Mouse (Mus musculus): ENCODE measurements around the gene Fam50a. TPM values are rescaled to one million over a fixed set of nuclear protein-coding genes. Genes with fewer than 3 reads are reported as not detected.
"Not testable (repeated sequence)": the region's sequence is repeated elsewhere in the genome, so short reads cannot be mapped to it uniquely, and the experiment has no call there.

The Fam50a gene
- polyA plus RNA-seq, 1 experiment from 2014 or later = 58.1 TPM

DNA sequence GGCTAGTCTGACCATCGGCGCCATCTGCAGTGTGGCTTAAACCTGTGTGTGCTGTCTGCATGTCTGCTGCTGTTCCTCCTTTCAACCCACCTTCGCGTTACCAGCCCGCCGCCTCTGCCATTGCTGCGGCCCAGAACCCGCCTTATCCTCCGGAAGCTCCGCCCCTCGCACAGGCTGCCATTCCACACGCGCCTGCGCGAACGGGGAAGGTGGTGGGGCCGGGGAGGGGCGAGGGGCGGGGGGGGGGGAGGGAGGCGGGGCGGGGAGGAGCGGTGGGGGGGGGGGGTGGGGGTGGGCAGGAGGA lies 40.6 kb downstream of the Fam50a start, which contains the start of gene Lage3:
Gene Lage3 (minus strand): TSS at position 152 of the 304 bp plus-strand sequence.
- Histone ChIP-seq H3K9me3 (no peaks in the 10 kb centered on the region), H3K27ac (peak within 1 kb of the TSS; percentile 26; the same call in 1 of the 2 replicates), H3K36me3 (no peaks in the 10 kb centered on the region), H3K4me1 (no peaks in the 10 kb centered on the region), H3K9ac (peak within 1 kb of the TSS; percentile 25; the same call in 1 of the 2 replicates), H3K4me2 (peak within 1 kb of the TSS; percentile 56), H3K27me3 (replicated peaks) (no peaks in the 10 kb centered on the region), H3K4me3 (replicated peaks) (peak within 1 kb of the TSS; percentile 45)
- 9% methylated on average over 13 of the region's 22 CpGs for WGBS
- peak; percentile 82 for ATAC-seq (ENCODE audit: insufficient read depth, low FRiP score, low read depth)

DNA sequence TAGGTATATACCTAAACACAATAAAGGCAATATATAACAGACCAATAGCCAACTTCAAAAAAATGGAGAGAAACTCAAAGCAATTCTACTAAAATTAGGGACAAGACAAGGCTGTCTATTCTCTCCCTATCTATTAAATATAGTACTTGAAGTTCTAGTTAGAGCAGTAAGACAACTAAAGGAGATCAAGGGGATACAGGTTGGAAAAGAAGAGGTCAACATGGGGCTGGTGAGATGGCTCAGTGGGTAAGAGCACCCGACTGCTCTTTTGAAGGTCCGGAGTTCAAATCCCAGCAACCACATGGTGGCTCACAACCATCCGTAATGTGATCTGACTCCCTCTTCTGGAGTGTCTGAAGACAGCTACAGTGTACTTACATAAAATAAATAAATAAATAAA lies 44.2 kb downstream of the Fam50a start:
- not testable (repeated sequence) for H3K9me3 ChIP-seq; H3K27me3 ChIP-seq (replicated peaks); H3K4me2 ChIP-seq; H3K36me3 ChIP-seq; H3K9ac ChIP-seq; H3K4me3 ChIP-seq (replicated peaks); ATAC-seq (ENCODE audit: insufficient read depth, low FRiP score, low read depth); H3K4me1 ChIP-seq; H3K27ac ChIP-seq
- WGBS = 89% methylated on average over 3 of the region's 3 CpGs

DNA sequence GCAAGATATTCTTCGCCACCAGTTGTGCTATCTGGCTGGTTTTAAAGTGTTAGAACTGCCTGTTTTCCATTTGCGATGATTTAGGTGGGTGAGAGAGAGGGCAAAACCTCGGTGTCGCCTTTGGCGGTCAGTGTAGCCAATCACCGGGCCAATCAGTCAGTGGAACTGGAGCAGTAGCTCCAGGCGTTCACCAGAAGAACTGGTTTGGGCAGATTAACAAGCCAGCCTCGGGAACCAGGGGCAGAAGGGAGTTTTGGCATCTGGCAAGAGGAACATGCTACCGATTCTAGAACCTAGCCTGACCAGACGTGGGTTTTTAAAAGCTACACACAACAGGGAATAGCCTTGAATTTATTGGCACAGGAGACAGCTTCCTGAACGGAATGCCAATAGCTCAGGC lies 46.3 kb downstream of the Fam50a start:
- no peaks in the 10 kb centered on the region for H3K4me1 ChIP-seq
- no peaks in the 10 kb centered on the region for H3K9me3 ChIP-seq
- no peaks in the 10 kb centered on the region for H3K36me3 ChIP-seq
- 0 out of 2 replicates have a peak overlapping the region, but pooled peaks have one; percentile 16 for H3K4me2 ChIP-seq
- no peak for ATAC-seq (ENCODE audit: insufficient read depth, low FRiP score, low read depth)
- no peak overlapping the region for H3K4me3 ChIP-seq (replicated peaks)
- no peaks in the 10 kb centered on the region for H3K27me3 ChIP-seq (replicated peaks)
- 44% methylated on average over 11 of the region's 11 CpGs for WGBS
- no peak overlapping the region for H3K27ac ChIP-seq
- no peak overlapping the region for H3K9ac ChIP-seq

DNA sequence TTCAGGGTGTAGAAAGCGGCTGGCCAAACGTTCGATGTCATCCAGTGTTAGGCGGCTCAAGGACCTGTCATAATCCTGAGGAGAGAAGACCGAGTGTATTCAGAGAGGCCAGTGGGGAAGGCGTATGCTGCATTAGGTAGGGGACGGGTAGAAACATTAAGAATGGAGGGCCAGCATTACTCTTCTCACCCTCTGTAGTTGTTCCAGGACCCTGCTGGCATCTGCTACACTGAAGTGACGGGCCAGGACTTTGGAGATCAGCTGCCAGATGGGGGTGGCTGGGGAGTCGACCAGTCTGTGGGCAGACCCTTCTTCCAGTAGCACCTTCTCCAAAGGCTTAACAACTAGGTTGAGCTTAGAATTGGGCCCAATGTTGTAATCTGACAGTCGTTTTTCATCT lies 54.7 kb downstream of the Fam50a start:
- Histone ChIP-seq H3K4me3 (replicated peaks) (peak overlapping the region; percentile 58), H3K27me3 (replicated peaks) (no peaks in the 10 kb centered on the region), H3K27ac (no peak overlapping the region), H3K9ac (peak overlapping the region; percentile 56), H3K4me1 (no peaks in the 10 kb centered on the region), H3K9me3 (no peaks in the 10 kb centered on the region), H3K4me2 (peak overlapping the region; percentile 58), H3K36me3 (no peaks in the 10 kb centered on the region)
- 58% methylated on average over 10 of the region's 10 CpGs for whole genome bisulfite sequencing
- ATAC-seq (ENCODE audit: insufficient read depth, low FRiP score, low read depth) = no peak

DNA sequence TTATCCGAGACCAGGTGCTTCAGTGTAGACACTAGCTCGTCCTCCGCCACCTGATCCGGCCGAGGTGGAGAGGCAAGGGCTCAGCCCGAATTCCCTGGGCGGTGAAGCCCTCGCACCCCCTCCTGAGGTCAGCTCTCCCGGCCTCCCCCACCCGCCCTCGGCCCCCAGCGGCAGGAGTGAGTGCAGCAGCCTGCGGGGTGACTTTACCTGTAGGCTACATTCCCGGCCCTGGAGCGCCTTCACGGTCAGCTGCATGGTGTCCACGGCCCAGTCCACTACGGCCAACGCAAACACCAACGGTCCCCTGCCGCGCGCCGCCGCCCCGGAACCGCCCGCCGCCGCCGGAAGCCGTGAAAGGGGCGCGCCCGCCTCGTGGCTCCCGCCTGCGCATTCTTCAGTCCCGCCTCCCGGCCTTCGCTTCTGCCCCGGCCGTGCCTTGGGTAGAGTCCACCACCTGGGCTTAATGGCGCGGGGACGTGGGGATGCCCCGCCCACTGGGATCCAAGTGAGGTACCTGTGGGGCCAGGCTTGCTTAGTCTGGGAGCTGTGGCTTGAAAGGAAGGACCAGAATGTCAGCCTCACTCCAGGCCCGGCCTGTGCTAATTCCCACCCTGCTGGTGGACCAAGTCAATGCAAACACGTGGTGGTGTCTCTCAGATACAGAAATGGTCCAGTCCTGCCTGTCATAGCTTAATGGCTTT lies 55.5 kb downstream of the Fam50a start:
- Histone ChIP-seq H3K4me1 (no peaks in the 10 kb centered on the region), H3K4me3 (replicated peaks) (peak overlapping the region; percentile 58), H3K36me3 (no peaks in the 10 kb centered on the region), H3K27ac (peak overlapping the region; percentile 76), H3K4me2 (peak overlapping the region; percentile 58), H3K9me3 (no peaks in the 10 kb centered on the region), H3K9ac (peak overlapping the region; percentile 56), H3K27me3 (replicated peaks) (no peaks in the 10 kb centered on the region)
- ATAC-seq (ENCODE audit: insufficient read depth, low FRiP score, low read depth) = peak; percentile 85
- 23% methylated on average over 48 of the region's 49 CpGs for WGBS

Small RNA genes within 50 kb of the gene (microRNA-seq; reads per million reads assigned to microRNA genes)
- gene Mir7091 (0.58 reads per million), gene Mir7092 (not detected)

Other genes with a start within 250 kb of the Fam50a start
- not detected in 2 replicates for gene Opn1mw, start 185.6 kb upstream of the Fam50a start, polyA plus RNA-seq (2015; fragmentation: Nextera tagmentation; extraction: Ambion mirVana)
- gene Mecp2, start 177.7 kb upstream of the Fam50a start, polyA plus RNA-seq (2015; fragmentation: Nextera tagmentation; extraction: Ambion mirVana) = 12.3 and 12.4 TPM in 2 replicates
- gene Tex28, start 145.2 kb upstream of the Fam50a start, polyA plus RNA-seq (2015; fragmentation: Nextera tagmentation; extraction: Ambion mirVana) = not detected in 2 replicates
- not detected in 2 replicates for gene Tktl1, start 135.8 kb upstream of the Fam50a start, polyA plus RNA-seq (2015; fragmentation: Nextera tagmentation; extraction: Ambion mirVana)
- 346 and 386 TPM in 2 replicates for gene Flna, start 63.2 kb upstream of the Fam50a start, polyA plus RNA-seq (2015; fragmentation: Nextera tagmentation; extraction: Ambion mirVana)
- 22.0 and 25.5 TPM in 2 replicates for gene Emd, start 58.3 kb upstream of the Fam50a start, polyA plus RNA-seq (2015; fragmentation: Nextera tagmentation; extraction: Ambion mirVana)
- 643 and 895 TPM in 2 replicates for gene Rpl10, start 42.2 kb upstream of the Fam50a start, polyA plus RNA-seq (2015; fragmentation: Nextera tagmentation; extraction: Ambion mirVana)
- 79.5 and 86.1 TPM in 2 replicates for gene Taz, start 31.1 kb upstream of the Fam50a start, polyA plus RNA-seq (2015; fragmentation: Nextera tagmentation; extraction: Ambion mirVana)
- 15.7 and 17.5 TPM in 2 replicates for gene Dnase1l1, start 30.7 kb upstream of the Fam50a start, polyA plus RNA-seq (2015; fragmentation: Nextera tagmentation; extraction: Ambion mirVana)
- 130 and 132 TPM in 2 replicates for gene Atp6ap1, start 15.9 kb upstream of the Fam50a start, polyA plus RNA-seq (2015; fragmentation: Nextera tagmentation; extraction: Ambion mirVana)
- 190 and 196 TPM in 2 replicates for gene Gdi1, start 8.0 kb upstream of the Fam50a start, polyA plus RNA-seq (2015; fragmentation: Nextera tagmentation; extraction: Ambion mirVana)
- 12.4 and 13.5 TPM in 2 replicates for gene Plxna3, start 16.0 kb downstream of the Fam50a start, polyA plus RNA-seq (2015; fragmentation: Nextera tagmentation; extraction: Ambion mirVana)
- gene Lage3, start 40.6 kb downstream of the Fam50a start, polyA plus RNA-seq (2015; fragmentation: Nextera tagmentation; extraction: Ambion mirVana) = 95.8 and 107 TPM in 2 replicates
- gene Ubl4a, start 60.2 kb downstream of the Fam50a start, polyA plus RNA-seq (2015; fragmentation: Nextera tagmentation; extraction: Ambion mirVana) = 63.3 and 67.0 TPM in 2 replicates
- 17.8 and 17.9 TPM in 2 replicates for gene Slc10a3, start 60.3 kb downstream of the Fam50a start, polyA plus RNA-seq (2015; fragmentation: Nextera tagmentation; extraction: Ambion mirVana)
- gene Fam3a, start 80.2 kb downstream of the Fam50a start, polyA plus RNA-seq (2015; fragmentation: Nextera tagmentation; extraction: Ambion mirVana) = 36.0 and 36.1 TPM in 2 replicates
- gene Ikbkg, start 80.3 kb downstream of the Fam50a start, polyA plus RNA-seq (2015; fragmentation: Nextera tagmentation; extraction: Ambion mirVana) = 19.9 and 20.1 TPM in 2 replicates
- 71.1 and 76.5 TPM in 2 replicates for gene G6pdx, start 116.2 kb downstream of the Fam50a start, polyA plus RNA-seq (2015; fragmentation: Nextera tagmentation; extraction: Ambion mirVana)
- gene Gm6880, start 168.4 kb downstream of the Fam50a start, polyA plus RNA-seq (2015; fragmentation: Nextera tagmentation; extraction: Ambion mirVana) = not detected in 2 replicates

Measured in stomach, embryonic 15.5 days (tissue).